Mouse (Mus musculus) liver, embryonic 14.5 days (tissue): ENCODE measurements at regions not wholly inside any gene's neighbourhood (a gene's known extent, or its start where the extent isn't known, plus 50 kb on each side); places are given as distances from the start of the nearest gene placed in this dataset.

Experiments
- CTCF ChIP-seq: IDR thresholded peaks from 2 replicates; pipeline ENCODE4 v1.5.1; 2016; ENCODE audit warnings: antibody characterized with exemption, low read depth, control low read depth
- EP300 ChIP-seq: IDR thresholded peaks from 2 replicates; pipeline ENCODE4 v1.6.1; 2016; ENCODE audit warnings: antibody characterized with exemption, low read depth

DNA sequence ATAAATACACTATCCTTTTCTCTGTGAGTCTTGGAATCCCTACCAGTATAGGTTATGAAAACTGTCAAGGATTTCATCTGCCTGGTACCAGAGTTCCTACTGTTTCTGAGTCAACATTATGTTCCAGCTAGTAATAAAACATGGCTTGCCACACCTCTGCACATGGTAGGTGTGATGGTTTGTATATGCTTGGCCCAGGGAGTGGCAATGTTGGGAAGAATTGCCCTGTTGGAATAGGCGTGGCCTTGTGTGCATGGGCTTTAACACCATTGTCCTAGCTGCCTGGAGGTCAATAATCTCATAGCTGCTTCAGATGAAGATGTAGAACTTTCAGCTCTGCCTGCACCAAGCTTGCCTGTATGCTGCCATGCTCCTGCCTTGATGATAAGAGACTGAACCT lies 732.6 kb downstream of the Inhba start:
- no peak for TF ChIP-seq CTCF
- no peak for TF ChIP-seq EP300
